Mouse (Mus musculus): ENCODE measurements at regions not wholly inside any gene's neighbourhood (a gene's known extent, or its start where the extent isn't known, plus 50 kb on each side); places are given as distances from the start of the nearest gene placed in this dataset.

GRCm38 (mm10) chr12:16041129-16041528, 224.4 kb upstream of the Trib2 start:
- WGBS, result 75% methylated on average over 4 of the region's 4 CpGs
- H3K4me3 ChIP-seq (ENCODE audit: low read depth, low read length), result no peak overlapping the region
- ATAC-seq (ENCODE audit: insufficient number of reproducible peaks, low FRiP score, low TSS enrichment, low read depth) (no peak), DNase-seq (ENCODE audit: low spot score) (no peak)
- H3K9ac ChIP-seq (ENCODE audit: low read length), result no peak overlapping the region
- no peaks in the 10 kb centered on the region for H3K4me1 ChIP-seq (ENCODE audit: control insufficient read depth, insufficient read depth, low read length)
- no peaks in the 10 kb centered on the region for H3K27me3 ChIP-seq (ENCODE audit: control insufficient read depth, insufficient read depth, low read length)
- H3K27ac ChIP-seq (replicated peaks; ENCODE audit: low read depth, low read length), result no peak overlapping the region
- no peak overlapping the region for H3K4me2 ChIP-seq (ENCODE audit: low read depth, severe bottlenecking)
- H3K36me3 ChIP-seq (ENCODE audit: control insufficient read depth, insufficient read depth, low read length), result no peaks in the 10 kb centered on the region
- H3K9me3 ChIP-seq (ENCODE audit: control insufficient read depth, low read length), result no peaks in the 10 kb centered on the region

- Histone ChIP-seq H3K36me3 (ENCODE audit: control insufficient read depth, insufficient read depth, low read length) (no peaks in the 10 kb centered on the region), H3K4me3 (ENCODE audit: low read depth, low read length) (no peak overlapping the region), H3K4me2 (ENCODE audit: low read depth, severe bottlenecking) (no peak overlapping the region), H3K4me1 (ENCODE audit: control insufficient read depth, insufficient read depth, low read length) (no peaks in the 10 kb centered on the region), H3K9ac (ENCODE audit: low read length) (no peak overlapping the region), H3K27me3 (ENCODE audit: control insufficient read depth, insufficient read depth, low read length) (no peaks in the 10 kb centered on the region), H3K9me3 (ENCODE audit: control insufficient read depth, low read length) (no peaks in the 10 kb centered on the region), H3K27ac (replicated peaks; ENCODE audit: low read depth, low read length) (no peak overlapping the region)
- 80% methylated on average over 2 of the region's 2 CpGs for WGBS
- ATAC-seq (ENCODE audit: insufficient number of reproducible peaks, low FRiP score, low TSS enrichment, low read depth), result no peak
- DNase-seq (ENCODE audit: low spot score), result no peak
These were observed 218.8 kb upstream of the Trib2 start for GRCm38 (mm10) chr12:16035551-16035950.

- no peaks in the 10 kb centered on the region for H3K4me1 ChIP-seq (ENCODE audit: control insufficient read depth, insufficient read depth, low read length)
- no peak for DNase-seq (ENCODE audit: low spot score)
- no peak overlapping the region for H3K4me2 ChIP-seq (ENCODE audit: low read depth, severe bottlenecking)
- H3K9ac ChIP-seq (ENCODE audit: low read length), result no peak overlapping the region
- H3K4me3 ChIP-seq (ENCODE audit: low read depth, low read length), result no peak overlapping the region
- no peak overlapping the region for H3K27ac ChIP-seq (replicated peaks; ENCODE audit: low read depth, low read length)
- no peaks in the 10 kb centered on the region for H3K27me3 ChIP-seq (ENCODE audit: control insufficient read depth, insufficient read depth, low read length)
- no peaks in the 10 kb centered on the region for H3K9me3 ChIP-seq (ENCODE audit: control insufficient read depth, low read length)
- H3K36me3 ChIP-seq (ENCODE audit: control insufficient read depth, insufficient read depth, low read length), result no peaks in the 10 kb centered on the region
- no peak for ATAC-seq (ENCODE audit: insufficient number of reproducible peaks, low FRiP score, low TSS enrichment, low read depth)
These were observed 218.2 kb upstream of the Trib2 start for GRCm38 (mm10) chr12:16034691-16035515.

GRCm38 (mm10) chr12:16026654-16027053, 209.9 kb upstream of the Trib2 start:
- no peaks in the 10 kb centered on the region for H3K4me1 ChIP-seq (ENCODE audit: control insufficient read depth, insufficient read depth, low read length)
- no peak for DNase-seq (ENCODE audit: low spot score)
- WGBS, result 9% methylated on average over 1 of the region's 1 CpGs
- no peak overlapping the region for H3K27ac ChIP-seq (replicated peaks; ENCODE audit: low read depth, low read length)
- no peak overlapping the region for H3K4me2 ChIP-seq (ENCODE audit: low read depth, severe bottlenecking)
- no peaks in the 10 kb centered on the region for H3K36me3 ChIP-seq (ENCODE audit: control insufficient read depth, insufficient read depth, low read length)
- H3K4me3 ChIP-seq (ENCODE audit: low read depth, low read length), result no peak overlapping the region
- no peak for ATAC-seq (ENCODE audit: insufficient number of reproducible peaks, low FRiP score, low TSS enrichment, low read depth)
- H3K9me3 ChIP-seq (ENCODE audit: control insufficient read depth, low read length), result no peaks in the 10 kb centered on the region
- H3K9ac ChIP-seq (ENCODE audit: low read length), result no peak overlapping the region
- no peaks in the 10 kb centered on the region for H3K27me3 ChIP-seq (ENCODE audit: control insufficient read depth, insufficient read depth, low read length)

GRCm38 (mm10) chr12:16023273-16023672, 206.6 kb upstream of the Trib2 start:
- no peaks in the 10 kb centered on the region for H3K27me3 ChIP-seq (ENCODE audit: control insufficient read depth, insufficient read depth, low read length)
- H3K9ac ChIP-seq (ENCODE audit: low read length), result no peak overlapping the region
- no peaks in the 10 kb centered on the region for H3K4me1 ChIP-seq (ENCODE audit: control insufficient read depth, insufficient read depth, low read length)
- no peak for ATAC-seq (ENCODE audit: insufficient number of reproducible peaks, low FRiP score, low TSS enrichment, low read depth)
- H3K36me3 ChIP-seq (ENCODE audit: control insufficient read depth, insufficient read depth, low read length), result no peaks in the 10 kb centered on the region
- WGBS, result 90% methylated on average over 7 of the region's 7 CpGs
- no peaks in the 10 kb centered on the region for H3K9me3 ChIP-seq (ENCODE audit: control insufficient read depth, low read length)
- H3K4me3 ChIP-seq (ENCODE audit: low read depth, low read length), result no peak overlapping the region
- H3K4me2 ChIP-seq (ENCODE audit: low read depth, severe bottlenecking), result no peak overlapping the region
- no peak for DNase-seq (ENCODE audit: low spot score)
- no peak overlapping the region for H3K27ac ChIP-seq (replicated peaks; ENCODE audit: low read depth, low read length)

DNA sequence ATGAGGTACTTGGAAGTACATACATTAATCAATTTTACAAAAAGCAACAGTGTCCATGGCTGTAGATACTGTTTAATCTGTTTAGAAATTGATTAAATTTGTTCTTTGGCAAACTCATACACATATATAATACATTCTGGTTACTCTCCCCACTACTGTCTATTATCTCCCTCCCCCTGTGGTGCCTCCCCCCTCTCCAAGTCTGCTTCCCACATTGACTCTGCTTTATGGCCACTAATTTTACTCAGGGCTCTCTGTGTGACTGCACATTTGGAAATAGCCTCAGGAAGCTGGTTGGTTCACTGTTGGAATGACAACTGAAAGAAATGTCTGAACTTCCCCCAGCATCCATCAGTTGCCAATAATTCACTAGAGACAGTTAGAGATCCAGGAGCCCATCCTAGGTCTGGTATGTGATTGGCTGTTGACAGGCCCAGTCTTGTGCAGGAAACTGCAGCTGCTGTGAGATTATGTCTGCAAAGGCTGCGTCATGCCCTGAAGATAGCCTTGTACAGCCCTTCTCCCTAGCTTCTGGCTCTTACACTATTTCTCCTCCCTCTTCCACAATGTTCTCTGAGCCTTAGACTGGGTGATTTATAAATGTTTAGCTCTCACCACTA, 204.6 kb upstream of the Trib2 start:
- DNase-seq (ENCODE audit: low spot score), result no peak
- no peak overlapping the region for H3K27ac ChIP-seq (replicated peaks; ENCODE audit: low read depth, low read length)
- no peak for ATAC-seq (ENCODE audit: insufficient number of reproducible peaks, low FRiP score, low TSS enrichment, low read depth)

DNA sequence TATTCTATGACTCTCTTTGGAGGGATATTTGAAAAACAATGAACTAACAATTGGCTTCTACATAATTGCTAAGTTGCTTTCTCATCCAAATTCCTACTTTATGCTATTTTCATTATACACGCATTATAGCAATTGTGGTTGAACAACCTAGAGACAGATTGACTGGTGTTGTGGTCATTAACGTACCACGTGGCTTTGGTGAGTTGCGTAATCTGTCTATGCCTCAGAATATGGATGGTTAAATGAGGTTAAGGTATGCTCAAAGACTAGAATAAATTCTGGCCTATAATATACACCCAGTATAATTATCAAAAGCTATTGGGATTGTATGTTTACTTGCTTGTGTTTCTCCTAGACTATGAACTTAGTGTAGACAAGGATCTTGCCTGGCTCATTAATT, 201.5 kb upstream of the Trib2 start:
- H3K4me2 ChIP-seq (ENCODE audit: low read depth, severe bottlenecking), result no peak overlapping the region
- no peak for ATAC-seq (ENCODE audit: insufficient number of reproducible peaks, low FRiP score, low TSS enrichment, low read depth)
- 91% methylated on average over 4 of the region's 4 CpGs for WGBS

More for the DNA sequence above, 204.6 kb upstream of the Trib2 start:
- WGBS, result 56% methylated on average over 1 of the region's 1 CpGs
- Histone ChIP-seq H3K9me3 (ENCODE audit: control insufficient read depth, low read length) (no peaks in the 10 kb centered on the region), H3K27me3 (ENCODE audit: control insufficient read depth, insufficient read depth, low read length) (no peaks in the 10 kb centered on the region), H3K4me2 (ENCODE audit: low read depth, severe bottlenecking) (no peak overlapping the region), H3K4me3 (ENCODE audit: low read depth, low read length) (no peak overlapping the region), H3K4me1 (ENCODE audit: control insufficient read depth, insufficient read depth, low read length) (no peaks in the 10 kb centered on the region), H3K9ac (ENCODE audit: low read length) (no peak overlapping the region), H3K36me3 (ENCODE audit: control insufficient read depth, insufficient read depth, low read length) (no peaks in the 10 kb centered on the region)

DNA sequence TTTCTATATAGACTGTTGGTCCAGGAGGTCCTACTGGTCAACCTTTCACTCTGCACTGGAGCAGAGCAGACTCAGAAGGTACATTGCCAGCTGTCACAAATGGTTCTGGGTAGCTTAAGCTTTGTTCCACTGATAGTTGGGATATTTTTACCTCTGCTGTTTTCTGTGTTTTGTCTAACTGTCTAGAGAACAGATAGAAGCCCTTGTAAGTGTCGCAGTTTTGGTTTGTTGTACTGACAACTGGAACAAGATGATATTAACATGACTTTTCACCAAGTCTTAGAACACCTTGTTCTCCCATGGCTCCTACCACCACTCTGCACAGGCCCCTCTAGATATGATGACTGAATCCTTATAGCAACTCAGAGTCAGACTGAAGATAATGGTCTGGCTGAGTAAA, 199.9 kb upstream of the Trib2 start:
- DNase-seq (ENCODE audit: low spot score) (no peak), ATAC-seq (ENCODE audit: insufficient number of reproducible peaks, low FRiP score, low TSS enrichment, low read depth) (no peak)
- Histone ChIP-seq H3K36me3 (ENCODE audit: control insufficient read depth, insufficient read depth, low read length) (no peaks in the 10 kb centered on the region), H3K9ac (ENCODE audit: low read length) (no peak overlapping the region), H3K27ac (replicated peaks; ENCODE audit: low read depth, low read length) (no peak overlapping the region), H3K4me3 (ENCODE audit: low read depth, low read length) (no peak overlapping the region), H3K4me1 (ENCODE audit: control insufficient read depth, insufficient read depth, low read length) (no peaks in the 10 kb centered on the region), H3K9me3 (ENCODE audit: control insufficient read depth, low read length) (no peaks in the 10 kb centered on the region), H3K4me2 (ENCODE audit: low read depth, severe bottlenecking) (no peak overlapping the region), H3K27me3 (ENCODE audit: control insufficient read depth, insufficient read depth, low read length) (no peaks in the 10 kb centered on the region)
- 96% methylated on average over 1 of the region's 1 CpGs for WGBS

More for the DNA sequence above, 201.5 kb upstream of the Trib2 start:
- Histone ChIP-seq H3K27me3 (ENCODE audit: control insufficient read depth, insufficient read depth, low read length) (no peaks in the 10 kb centered on the region), H3K36me3 (ENCODE audit: control insufficient read depth, insufficient read depth, low read length) (no peaks in the 10 kb centered on the region), H3K9ac (ENCODE audit: low read length) (no peak overlapping the region), H3K4me1 (ENCODE audit: control insufficient read depth, insufficient read depth, low read length) (no peaks in the 10 kb centered on the region), H3K9me3 (ENCODE audit: control insufficient read depth, low read length) (no peaks in the 10 kb centered on the region), H3K27ac (replicated peaks; ENCODE audit: low read depth, low read length) (no peak overlapping the region), H3K4me3 (ENCODE audit: low read depth, low read length) (no peak overlapping the region)
- no peak for DNase-seq (ENCODE audit: low spot score)
